Mouse (Mus musculus) megakaryocyte, embryonic 14.5 days (primary cell): ENCODE results near the gene Itk.

Experiments used
- FLI1 ChIP-seq: IDR thresholded peaks from 2 replicates; pipeline ENCODE4 v1.6.1; 2012; ENCODE audit warnings: low read length, inconsistent platforms, mixed read lengths
- GATA1 ChIP-seq: IDR thresholded peaks from 3 replicates; pipeline ENCODE4 v1.6.1; 2012; ENCODE audit warnings: mixed read lengths, low read length, inconsistent platforms, borderline replicate concordance

GRCm38 (mm10) chr11:46298889-46299785, 90.2 kb downstream of the Itk start:
- TF ChIP-seq GATA1, result no peak
- TF ChIP-seq FLI1, result no peak
